Mouse (Mus musculus) MEL (cell line): Measurements from ENCODE around the gene Mef2d.

ENCODE experiments used
- CTCF ChIP-seq, 3 experiments: IDR thresholded peaks in 2 of 3; conservative IDR thresholded peaks in 1 of 3; 2 replicates each; pipeline ENCODE4 v1.5.1; 2011 to 2012; ENCODE audit warnings: low read length in 3 of 3, low read depth in 2 of 3, mild to moderate bottlenecking in 2 of 3, improper control_type of control experiment in 1 of 3, inconsistent platforms in 1 of 3, mixed read lengths in 1 of 3, moderate library complexity in 1 of 3; ENCODE audit not compliant: control insufficient read depth in 1 of 3, insufficient read depth in 1 of 3, poor library complexity in 1 of 3, severe bottlenecking in 1 of 3
- E2F4 ChIP-seq: IDR thresholded peaks from 2 replicates; pipeline ENCODE4 v1.6.1; 2011; ENCODE audit warnings: low read depth, low read length, improper control_type of control experiment, borderline replicate concordance
- MYC ChIP-seq: IDR thresholded peaks from 2 replicates; pipeline ENCODE4 v1.6.1; 2011; ENCODE audit warnings: low read depth, mild to moderate bottlenecking, low read length, improper control_type of control experiment, moderate library complexity
- POLR2A ChIP-seq, 2 experiments: IDR thresholded peaks; 2 replicates each; pipeline ENCODE4 v1.6.1; 2011 to 2012; ENCODE audit warnings: low read length in 2 of 2, mild to moderate bottlenecking in 2 of 2, control low read depth in 1 of 2, improper control_type of control experiment in 1 of 2, low read depth in 1 of 2, moderate library complexity in 1 of 2; ENCODE audit not compliant: control insufficient read depth in 1 of 2, insufficient read depth in 1 of 2, poor library complexity in 1 of 2
- SIN3A ChIP-seq: IDR thresholded peaks from 2 replicates; pipeline ENCODE4 v1.6.1; 2012; ENCODE audit warnings: low read length, improper control_type of control experiment, inconsistent platforms
- TCF12 ChIP-seq: IDR thresholded peaks from 2 replicates; pipeline ENCODE4 v1.6.1; 2014; ENCODE audit warnings: low read depth, mild to moderate bottlenecking, inconsistent platforms, low read length, improper control_type of control experiment, moderate library complexity

DNA sequence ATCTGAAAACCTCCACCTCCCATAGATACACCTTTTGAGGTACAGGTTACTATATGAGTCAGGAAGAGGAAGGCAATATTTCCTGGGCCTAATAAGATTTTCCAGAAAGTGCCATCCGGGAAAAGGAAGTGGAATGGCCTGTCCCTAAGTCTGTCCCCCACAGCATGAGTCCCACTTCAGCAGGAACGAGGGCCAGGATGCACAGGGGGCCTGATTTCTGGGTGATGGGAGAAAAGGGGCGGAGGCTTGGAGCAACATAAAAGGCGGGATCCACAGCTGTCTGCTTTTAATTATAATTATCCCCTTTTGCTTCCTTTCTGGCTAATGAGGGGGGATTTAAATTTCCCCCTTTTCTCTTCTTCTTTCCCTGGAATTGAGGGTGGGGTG, 63.0 kb downstream of the Mef2d start:
- TF ChIP-seq SIN3A (no peak), CTCF (IDR thresholded peaks at IDR 0.05 in 2 of 3, conservative IDR thresholded peaks at IDR 0.05 in 1 of 3; ENCODE audit: control insufficient read depth in 1 of 3, insufficient read depth in 1 of 3, low read depth in 2 of 3, low read length in 3 of 3, poor library complexity in 1 of 3, severe bottlenecking in 1 of 3) (no peak), POLR2A (IDR thresholded peaks at IDR 0.05; ENCODE audit: control insufficient read depth in 1 of 2, insufficient read depth in 1 of 2, low read depth in 1 of 2, low read length in 2 of 2, poor library complexity in 1 of 2) (no peak), MYC (no peak), TCF12 (no peak), E2F4 (no peak)
